Mouse (Mus musculus) hindbrain, embryonic 10.5 days (tissue): ENCODE measurements at regions not wholly inside any gene's neighbourhood (a gene's known extent, or its start where the extent isn't known, plus 50 kb on each side); places are given as distances from the start of the nearest gene placed in this dataset.
A peak's percentile ranks its signal among the peaks of the same experiment; 100 is the strongest.

Experiments
- DNase-seq: peaks from one replicate; pipeline ENCODE4 v3.0.0-alpha.2; 2017; ENCODE audit warnings: low spot score
- H3K27ac ChIP-seq: fragments of 300-500 bp; sonication (generic); 2 replicates; pipeline ENCODE4 v1.5.1; 2016; ENCODE audit warnings: mild to moderate bottlenecking, moderate library complexity
- H3K27me3 ChIP-seq: fragments of 300-500 bp; sonication (generic); 2 replicates; pipeline ENCODE4 v1.6.1; 2016; ENCODE audit warnings: mild to moderate bottlenecking; ENCODE audit not compliant: poor library complexity, insufficient read depth, severe bottlenecking
- H3K36me3 ChIP-seq: fragments of 300-500 bp; sonication (generic); 2 replicates; pipeline ENCODE4 v1.6.1; 2016; ENCODE audit warnings: mild to moderate bottlenecking, moderate library complexity
- H3K4me1 ChIP-seq: fragments of 300-500 bp; sonication (generic); replicated peaks from 2 replicates; pipeline ENCODE4 v1.6.1; 2016; ENCODE audit warnings: mild to moderate bottlenecking
- H3K4me3 ChIP-seq: fragments of 300-500 bp; sonication (generic); 2 replicates; pipeline ENCODE4 v1.5.1; 2016; ENCODE audit warnings: mild to moderate bottlenecking, moderate library complexity
- H3K9me3 ChIP-seq: fragments of 300-500 bp; sonication (generic); 2 replicates; pipeline ENCODE4 v1.6.1; 2016; ENCODE audit warnings: mild to moderate bottlenecking, moderate library complexity
- WGBS: fragments of 180-500 bp; shearing (Covaris S2); methylation state at CpG from one replicate; pipeline ENCODE4 v1.1.7; 2016; 5-methylcytosine and 5-hydroxymethylcytosine counted together

DNA sequence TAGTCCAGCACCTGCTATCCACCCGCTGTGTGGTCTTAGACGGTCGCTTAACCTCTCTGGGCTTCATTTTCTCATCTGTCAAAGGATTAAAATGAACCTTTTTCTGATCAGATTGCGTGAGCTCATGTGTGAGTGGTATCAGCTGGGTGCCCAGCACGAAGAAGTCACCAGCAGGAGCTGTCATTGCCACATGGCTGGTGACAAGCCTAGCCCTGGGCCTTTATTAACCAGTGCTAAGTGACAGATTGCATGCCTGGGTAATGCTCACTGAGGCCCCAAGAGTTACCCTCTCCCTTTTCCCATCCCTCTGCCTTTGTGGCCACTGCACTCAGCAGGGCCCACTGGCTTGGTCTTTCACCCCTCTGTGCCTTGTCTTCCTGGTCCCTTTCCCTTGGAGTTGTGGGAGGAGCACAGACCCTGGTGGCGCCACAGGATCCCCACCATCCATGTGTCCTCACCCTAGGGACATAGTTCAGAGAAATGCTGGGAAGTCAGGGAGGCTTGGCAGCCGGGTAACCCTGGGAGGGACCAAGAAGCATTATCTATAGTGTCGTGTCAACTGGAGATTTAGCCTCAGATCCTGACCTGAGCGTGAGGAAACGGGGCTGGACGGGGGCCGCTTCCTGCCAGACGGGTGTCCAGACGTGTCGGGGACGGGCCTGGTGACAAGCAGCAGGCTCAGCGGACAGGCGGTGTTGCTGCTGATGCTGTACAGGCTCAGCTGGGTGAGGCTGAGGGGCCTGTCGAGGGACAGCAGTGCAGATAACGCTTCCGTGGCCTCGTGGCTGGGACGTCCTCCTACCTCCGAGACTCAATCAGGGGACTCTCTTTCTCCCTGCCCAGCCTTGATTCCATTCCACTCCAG is 132.6 kb upstream of the Gsc start:
- no peak for DNase-seq
- 80% methylated on average over 24 of the region's 24 CpGs for WGBS
- H3K27ac ChIP-seq, result 0 out of 2 replicates have a peak overlapping the region, but pooled peaks have one; percentile 0

DNA sequence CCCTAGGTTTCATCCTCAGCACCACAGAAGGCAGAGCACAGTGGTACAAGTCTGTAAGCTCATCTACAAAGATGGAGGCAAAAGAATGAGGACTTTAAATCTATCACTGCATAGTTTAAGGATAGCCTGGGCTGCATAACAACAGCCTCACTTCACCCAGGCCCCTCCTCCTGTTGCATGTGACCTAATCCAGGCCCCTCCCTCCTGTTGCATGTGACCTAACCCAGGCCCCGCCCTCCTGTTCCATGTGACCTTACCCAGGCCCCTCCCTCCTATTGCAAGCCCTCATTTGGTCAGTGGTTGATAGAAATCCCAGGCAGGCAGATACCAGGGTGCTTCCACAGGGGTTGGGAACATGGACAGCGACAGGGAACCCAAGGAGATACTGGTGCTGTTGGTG is 124.9 kb upstream of the Gsc start:
- Histone ChIP-seq H3K4me1 (peaks cover 8% of the 10 kb centered on the region), H3K27ac (no peak overlapping the region), H3K9me3 (no peaks in the 10 kb centered on the region), H3K36me3 (no peaks in the 10 kb centered on the region), H3K27me3 (no peaks in the 10 kb centered on the region), H3K4me3 (no peak overlapping the region)
- DNase-seq, result no peak
- 64% methylated on average over 2 of the region's 2 CpGs for WGBS

More for the DNA sequence above, 132.6 kb upstream of the Gsc start:
- Histone ChIP-seq H3K27me3 (no peaks in the 10 kb centered on the region), H3K4me1 (0 out of 2 replicates have a peak, but pooled peaks cover 4% of the 10 kb centered on the region), H3K9me3 (no peaks in the 10 kb centered on the region), H3K4me3 (no peak overlapping the region), H3K36me3 (no peaks in the 10 kb centered on the region)

DNA sequence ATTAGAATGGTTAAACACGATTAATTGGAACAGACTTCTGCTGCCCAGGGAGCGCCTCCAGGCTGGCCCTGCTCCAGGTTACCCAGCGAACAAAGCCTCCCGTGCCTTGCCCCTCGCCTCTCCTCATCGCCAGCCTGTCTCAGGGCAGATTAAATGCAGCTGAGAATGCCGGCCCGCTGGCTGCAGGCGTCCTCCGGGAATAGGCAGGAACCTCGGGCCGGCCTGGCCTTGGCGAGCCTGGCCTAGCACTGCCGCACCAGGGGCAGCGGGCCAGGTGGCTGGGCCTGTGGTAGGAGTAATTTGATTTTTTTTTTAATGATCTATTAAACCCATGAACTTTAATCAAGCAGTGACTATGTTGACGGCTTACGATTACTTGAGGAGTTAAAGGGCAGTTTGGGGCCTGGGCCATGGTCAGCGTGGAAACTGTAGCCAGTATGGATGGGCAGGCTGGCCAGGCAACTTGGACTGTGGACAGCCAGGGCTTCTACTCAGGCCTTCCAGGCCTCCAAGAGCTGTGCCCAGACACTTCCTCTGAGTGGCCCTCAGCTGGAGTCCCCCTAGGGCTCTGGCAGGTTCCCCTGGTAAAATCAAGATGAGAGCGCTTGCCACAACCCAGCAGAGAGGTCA is 120.5 kb upstream of the Gsc start:
- H3K36me3 ChIP-seq, result no peaks in the 10 kb centered on the region
- no peaks in the 10 kb centered on the region for H3K9me3 ChIP-seq
- WGBS, result 50% methylated on average over 19 of the region's 19 CpGs
- H3K4me1 ChIP-seq, result peaks cover 13% of the 10 kb centered on the region
- peak overlapping the region; percentile 31 for H3K27ac ChIP-seq
- DNase-seq, result peak; percentile 62
- H3K4me3 ChIP-seq, result no peak overlapping the region
- no peaks in the 10 kb centered on the region for H3K27me3 ChIP-seq

DNA sequence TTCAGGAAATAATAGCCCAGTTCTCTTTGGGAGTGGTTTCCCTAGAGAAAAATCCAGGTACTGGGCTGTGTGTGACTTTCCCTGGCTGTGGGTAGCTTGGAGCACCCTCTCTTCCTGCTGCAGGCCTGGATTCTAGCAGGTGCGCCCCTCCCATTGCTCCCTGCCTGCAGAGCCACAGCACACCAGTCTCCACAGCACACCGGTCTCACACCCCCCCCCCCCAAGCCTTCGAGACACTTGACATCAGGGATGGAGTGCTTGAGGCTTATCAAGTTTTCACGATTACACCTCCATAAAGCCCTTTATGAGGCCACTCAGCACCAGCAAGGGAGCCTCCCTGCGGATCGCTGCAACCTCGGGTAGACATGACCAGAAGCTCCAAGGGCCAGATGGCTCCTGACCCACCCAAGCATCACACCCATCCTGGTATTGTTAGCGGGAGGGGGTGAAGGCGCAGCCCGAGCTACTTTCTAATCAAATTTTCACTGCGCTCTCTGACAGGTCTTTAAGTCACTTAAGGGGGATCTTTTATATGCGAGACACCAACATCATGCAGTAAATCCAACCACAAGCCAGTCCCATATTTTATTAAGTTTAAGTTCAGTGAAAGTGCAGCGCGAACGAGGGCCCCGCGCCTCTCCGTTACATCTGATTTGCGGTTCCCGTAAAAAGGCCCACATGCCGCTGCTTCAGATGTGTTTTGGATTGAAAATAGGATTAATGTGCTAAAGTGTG is 119.8 kb upstream of the Gsc start:
- DNase-seq, result no peak
- WGBS, result 72% methylated on average over 21 of the region's 21 CpGs
- Histone ChIP-seq H3K9me3 (no peaks in the 10 kb centered on the region), H3K27ac (peak overlapping the region; percentile 31), H3K4me1 (peaks cover 13% of the 10 kb centered on the region), H3K36me3 (no peaks in the 10 kb centered on the region), H3K27me3 (no peaks in the 10 kb centered on the region), H3K4me3 (no peak overlapping the region)

DNA sequence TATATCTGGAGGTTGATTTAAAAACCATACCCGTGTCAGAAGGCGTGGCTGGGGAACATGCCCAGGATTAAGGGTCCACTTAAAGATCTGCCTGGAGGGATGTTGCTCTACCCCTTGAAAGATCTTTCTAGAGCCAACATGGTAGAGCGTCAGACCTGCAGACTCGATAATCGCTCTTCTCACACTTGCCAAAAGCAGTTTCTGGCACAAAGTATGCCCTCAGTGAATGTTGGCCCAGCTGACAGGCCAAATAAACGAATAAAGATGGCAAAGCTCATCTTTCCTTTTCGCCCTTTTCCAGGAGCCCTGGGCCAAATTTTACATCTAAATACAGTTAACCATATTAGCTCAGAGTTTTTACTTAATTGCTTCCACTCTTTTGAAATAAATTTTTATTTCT is 118.4 kb upstream of the Gsc start:
- H3K4me1 ChIP-seq, result peaks cover 16% of the 10 kb centered on the region
- H3K27me3 ChIP-seq, result no peaks in the 10 kb centered on the region
- H3K36me3 ChIP-seq, result no peaks in the 10 kb centered on the region
- H3K27ac ChIP-seq, result no peak overlapping the region
- DNase-seq, result no peak
- H3K4me3 ChIP-seq, result no peak overlapping the region
- WGBS, result 91% methylated on average over 7 of the region's 7 CpGs
- H3K9me3 ChIP-seq, result no peaks in the 10 kb centered on the region

DNA sequence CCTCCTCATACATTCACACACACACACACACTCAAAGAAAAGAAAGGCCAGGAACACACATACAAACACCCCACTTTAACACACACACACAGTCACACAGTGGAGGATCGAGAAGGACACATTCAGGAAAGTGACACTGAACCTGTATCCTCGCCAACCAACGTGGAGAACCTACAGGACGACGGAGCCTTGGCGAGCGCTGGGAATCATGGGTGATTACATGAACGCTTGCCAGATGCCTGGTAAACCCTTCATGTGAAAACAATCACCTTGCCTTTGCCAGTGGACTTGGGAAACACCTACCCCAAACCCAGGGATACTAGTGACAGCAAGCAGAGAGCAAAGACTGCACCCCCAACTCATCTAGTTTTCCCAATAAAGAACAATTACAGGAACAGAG is 117.2 kb upstream of the Gsc start:
- H3K9me3 ChIP-seq, result no peaks in the 10 kb centered on the region
- H3K4me1 ChIP-seq, result peaks cover 16% of the 10 kb centered on the region
- WGBS, result 90% methylated on average over 8 of the region's 8 CpGs
- no peak overlapping the region for H3K27ac ChIP-seq
- DNase-seq, result no peak
- H3K36me3 ChIP-seq, result no peaks in the 10 kb centered on the region
- no peaks in the 10 kb centered on the region for H3K27me3 ChIP-seq
- H3K4me3 ChIP-seq, result no peak overlapping the region

DNA sequence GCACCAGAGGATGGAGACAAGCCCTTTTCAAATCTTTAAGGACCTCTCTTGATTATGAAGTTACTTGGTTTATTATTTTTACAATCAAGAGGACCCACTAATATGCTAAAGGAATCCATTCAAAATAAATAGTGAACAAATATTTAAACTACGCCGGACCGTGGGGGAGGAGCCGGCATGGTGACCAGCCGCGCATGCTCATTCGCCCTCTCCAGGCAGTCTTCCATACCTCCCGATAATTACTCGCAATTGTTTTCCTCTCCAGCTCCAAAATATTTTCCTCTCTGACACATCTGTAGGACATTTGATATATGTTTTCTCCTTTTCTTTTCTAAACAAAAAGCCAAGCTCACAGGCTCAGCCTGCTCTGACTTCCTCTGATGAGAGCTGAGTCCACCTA is 111.3 kb upstream of the Gsc start:
- peaks cover 8% of the 10 kb centered on the region; the same call in 1 of the 2 replicates for H3K4me1 ChIP-seq
- H3K36me3 ChIP-seq, result no peaks in the 10 kb centered on the region
- 0 out of 2 replicates have a peak overlapping the region, but pooled peaks have one; percentile 11 for H3K4me3 ChIP-seq
- H3K27ac ChIP-seq, result no peak overlapping the region; the same call in 1 of the 2 replicates
- H3K27me3 ChIP-seq, result no peaks in the 10 kb centered on the region; the same call in 1 of the 2 replicates
- 63% methylated on average over 9 of the region's 9 CpGs for WGBS
- H3K9me3 ChIP-seq, result no peaks in the 10 kb centered on the region
- no peak for DNase-seq

DNA sequence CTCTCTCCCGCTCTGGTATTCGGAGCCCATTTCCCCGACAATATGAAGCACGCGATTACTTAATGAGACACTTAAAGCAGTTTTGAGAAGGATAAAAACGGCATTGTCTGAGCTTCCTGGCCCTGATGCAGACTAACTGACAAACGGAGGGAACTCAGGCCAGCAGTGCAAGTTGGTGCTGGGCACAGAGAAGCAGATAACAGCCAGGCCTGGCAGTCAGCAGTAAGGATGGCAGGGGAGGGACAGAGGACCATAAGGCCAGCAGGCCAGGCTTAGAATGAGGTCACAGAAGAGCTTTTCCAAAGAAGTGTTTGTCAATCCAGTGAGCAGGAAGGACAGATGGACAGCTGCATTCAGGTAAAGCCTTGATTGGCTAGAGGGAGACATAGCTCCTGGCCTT is 107.7 kb upstream of the Gsc start:
- peaks cover 7% of the 10 kb centered on the region; the same call in 1 of the 2 replicates for H3K4me1 ChIP-seq
- DNase-seq, result no peak
- WGBS, result 83% methylated on average over 7 of the region's 7 CpGs
- no peak overlapping the region for H3K27ac ChIP-seq
- peaks cover 4% of the 10 kb centered on the region; the same call in 1 of the 2 replicates for H3K27me3 ChIP-seq
- no peak overlapping the region for H3K4me3 ChIP-seq
- no peaks in the 10 kb centered on the region for H3K36me3 ChIP-seq
- no peaks in the 10 kb centered on the region for H3K9me3 ChIP-seq

DNA sequence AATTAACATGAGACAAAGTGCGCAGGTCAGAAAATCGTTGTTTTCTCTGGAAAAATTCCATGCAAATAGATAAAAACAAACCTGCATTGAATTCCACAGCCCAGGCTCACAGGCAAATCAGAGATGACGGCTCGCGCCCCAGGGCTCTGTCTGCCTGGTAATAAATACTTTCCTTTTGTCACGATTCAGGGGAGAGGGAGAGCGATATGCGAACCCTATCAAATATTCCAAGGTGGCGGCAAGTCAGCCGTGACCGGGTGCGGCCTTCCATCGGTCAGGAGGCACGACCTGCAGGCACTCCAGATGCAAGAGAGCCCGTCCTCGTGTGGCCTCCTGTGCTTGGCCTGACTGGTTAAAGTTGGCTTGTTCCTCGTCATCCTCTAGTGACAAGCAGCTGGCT is 94.5 kb upstream of the Gsc start:
- H3K27me3 ChIP-seq, result no peaks in the 10 kb centered on the region
- H3K9me3 ChIP-seq, result no peaks in the 10 kb centered on the region

DNA sequence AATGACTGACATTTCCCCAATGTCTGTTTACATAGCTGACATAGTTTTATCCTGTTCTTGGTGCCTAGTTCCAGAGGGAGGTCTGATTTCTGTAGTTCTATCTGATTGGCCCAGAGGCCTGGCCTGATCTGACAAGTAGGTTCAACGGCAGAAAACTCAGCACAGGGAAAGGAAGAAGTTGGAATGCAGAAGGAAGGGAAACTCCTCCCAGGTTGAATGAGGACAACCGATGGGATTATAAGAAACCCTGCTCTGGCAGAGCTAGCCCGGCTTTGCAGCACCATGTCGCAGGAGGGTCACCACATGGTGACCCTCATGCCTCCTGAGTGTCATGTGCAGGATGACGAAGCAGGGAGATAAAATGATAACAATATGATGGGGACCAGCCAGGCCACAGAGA is 89.8 kb upstream of the Gsc start:
- no peaks in the 10 kb centered on the region for H3K36me3 ChIP-seq
- H3K4me3 ChIP-seq, result no peak overlapping the region
- no peaks in the 10 kb centered on the region for H3K27me3 ChIP-seq
- H3K27ac ChIP-seq, result no peak overlapping the region
- 66% methylated on average over 5 of the region's 5 CpGs for WGBS
- no peak for DNase-seq
- no peaks in the 10 kb centered on the region for H3K9me3 ChIP-seq
- H3K4me1 ChIP-seq, result 0 out of 2 replicates have a peak, but pooled peaks cover under 1% of the 10 kb centered on the region

More for the DNA sequence above, 94.5 kb upstream of the Gsc start:
- H3K36me3 ChIP-seq, result no peaks in the 10 kb centered on the region
- no peak for DNase-seq
- no peaks in the 10 kb centered on the region for H3K4me1 ChIP-seq
- WGBS, result 80% methylated on average over 17 of the region's 17 CpGs
- H3K4me3 ChIP-seq, result no peak overlapping the region
- no peak overlapping the region for H3K27ac ChIP-seq

DNA sequence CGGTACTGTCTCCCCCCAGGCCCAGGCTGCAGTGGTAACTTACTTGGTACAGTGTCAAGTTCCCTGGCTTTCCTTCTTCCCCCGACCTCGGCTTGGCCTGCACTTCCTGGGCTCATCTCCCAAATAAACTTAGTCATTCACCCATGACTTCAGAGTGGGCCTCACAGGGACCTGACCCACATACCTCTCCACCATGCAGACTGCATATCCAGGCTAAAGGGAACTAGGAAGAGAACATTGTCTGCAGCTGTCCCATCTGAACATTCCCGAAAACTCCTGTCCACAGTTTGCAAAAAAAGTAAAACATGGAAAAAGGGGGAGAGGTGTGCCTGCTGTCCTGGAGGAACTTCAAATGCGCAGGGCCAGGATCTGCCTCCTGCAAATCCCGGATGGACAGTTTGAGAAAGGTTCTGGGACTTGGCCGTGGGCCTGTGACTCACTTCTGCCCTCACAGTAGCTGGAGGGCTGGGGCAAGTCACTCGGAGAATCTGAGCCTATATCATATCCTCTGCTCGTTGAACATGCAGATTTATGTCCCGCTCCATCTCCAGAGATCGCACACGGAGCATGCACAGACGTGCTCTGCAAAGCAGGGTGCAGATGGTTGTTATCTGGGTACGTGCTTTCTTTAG is 87.9 kb upstream of the Gsc start:
- 78% methylated on average over 14 of the region's 14 CpGs for WGBS
- Histone ChIP-seq H3K27ac (no peak overlapping the region), H3K4me1 (0 out of 2 replicates have a peak, but pooled peaks cover 4% of the 10 kb centered on the region), H3K9me3 (no peaks in the 10 kb centered on the region), H3K27me3 (no peaks in the 10 kb centered on the region), H3K4me3 (no peak overlapping the region), H3K36me3 (no peaks in the 10 kb centered on the region)
- DNase-seq, result no peak

DNA sequence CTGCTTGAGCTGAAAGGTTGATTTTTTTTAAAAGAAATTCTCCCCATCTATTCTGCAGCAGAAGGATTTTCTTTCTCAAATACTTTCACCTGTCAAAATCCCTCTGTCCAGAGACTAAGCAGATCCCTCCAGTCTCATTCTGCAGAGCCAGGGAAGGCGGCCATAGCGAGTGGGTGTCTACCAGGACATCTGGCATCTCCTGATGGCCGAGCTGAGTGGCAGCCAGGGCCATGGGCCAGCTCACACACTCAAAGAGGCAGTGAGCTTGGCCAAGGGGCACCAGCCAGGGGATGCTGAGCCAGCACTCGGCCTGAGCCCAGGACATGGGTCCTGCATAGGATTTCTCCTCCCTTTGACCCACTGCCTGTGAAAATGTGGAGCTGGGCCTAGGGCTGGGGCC is 84.6 kb upstream of the Gsc start:
- Histone ChIP-seq H3K36me3 (no peaks in the 10 kb centered on the region), H3K4me1 (peaks cover 12% of the 10 kb centered on the region), H3K9me3 (no peaks in the 10 kb centered on the region), H3K27ac (0 out of 2 replicates have a peak overlapping the region, but pooled peaks have one; percentile 23), H3K4me3 (no peak overlapping the region), H3K27me3 (no peaks in the 10 kb centered on the region; the same call in 1 of the 2 replicates)
- DNase-seq, result no peak
- 82% methylated on average over 4 of the region's 4 CpGs for WGBS
